Mouse (Mus musculus) MEL (cell line): ENCODE results near the gene Nmb. TPM values are rescaled to one million over a fixed set of nuclear protein-coding genes. Genes with fewer than 3 reads are reported as not detected.
A peak's percentile ranks its signal among the peaks of the same experiment; 100 is the strongest.

ENCODE experiments used
- DNase-seq: peaks from one replicate; pipeline ENCODE4 v3.0.0; 2011; ENCODE audit warnings: low read depth, low spot score
- H3K27ac ChIP-seq: 2 replicates; pipeline ENCODE4 v1.5.1; 2012; ENCODE audit warnings: low read depth, mild to moderate bottlenecking, control low read depth, low read length, moderate library complexity; ENCODE audit not compliant: control insufficient read depth
- H3K27me3 ChIP-seq, 2 experiments: fragments of 150-350 bp in 1 of 2; sonication (generic) in 1 of 2; 2 replicates each; pipeline ENCODE4 v1.6.1; 2012; ENCODE audit warnings: low read length in 2 of 2, mild to moderate bottlenecking in 2 of 2, improper control_type of control experiment in 1 of 2, moderate library complexity in 1 of 2; ENCODE audit not compliant: insufficient read depth in 2 of 2, control insufficient read depth in 1 of 2
- H3K36me3 ChIP-seq, 2 experiments: 2 replicates each; pipeline ENCODE4 v1.6.1; 2012 to 2014; ENCODE audit warnings: low read length in 2 of 2, improper control_type of control experiment in 1 of 2, inconsistent platforms in 1 of 2, mild to moderate bottlenecking in 1 of 2; ENCODE audit not compliant: insufficient read depth in 2 of 2, control insufficient read depth in 1 of 2
- H3K4me1 ChIP-seq, 2 experiments: fragments of 150-350 bp in 1 of 2; sonication (generic) in 1 of 2; 2 replicates each; pipeline ENCODE4 v1.6.1; 2012; ENCODE audit warnings: low read length in 2 of 2, improper control_type of control experiment in 1 of 2, mild to moderate bottlenecking in 1 of 2; ENCODE audit not compliant: insufficient read depth in 2 of 2, control insufficient read depth in 1 of 2
- H3K4me3 ChIP-seq, 2 experiments: fragments of 150-350 bp in 1 of 2; sonication (generic) in 1 of 2; 2 replicates each; pipeline ENCODE4 v1.5.1; 2012; ENCODE audit warnings: low read depth in 2 of 2, low read length in 2 of 2, mild to moderate bottlenecking in 2 of 2, moderate library complexity in 2 of 2, control low read depth in 1 of 2, improper control_type of control experiment in 1 of 2; ENCODE audit not compliant: control insufficient read depth in 1 of 2, insufficient read depth in 1 of 2
- H3K79me2 ChIP-seq: 2 replicates; pipeline ENCODE4 v1.6.1; 2012; ENCODE audit warnings: mild to moderate bottlenecking, low read length, moderate library complexity; ENCODE audit not compliant: control insufficient read depth, poor library complexity, insufficient read depth
- H3K9ac ChIP-seq: 2 replicates; pipeline ENCODE4 v1.6.1; 2012; ENCODE audit warnings: low read depth, mild to moderate bottlenecking, control low read depth, low read length, moderate library complexity; ENCODE audit not compliant: control insufficient read depth, poor library complexity, severe bottlenecking
- H3K9me3 ChIP-seq: fragments of 150-350 bp; sonication (generic); replicated peaks from 2 replicates; pipeline ENCODE4 v1.6.1; 2012; ENCODE audit warnings: mild to moderate bottlenecking, low read length, improper control_type of control experiment, moderate library complexity; ENCODE audit not compliant: insufficient read depth
- BHLHE40 ChIP-seq: IDR thresholded peaks from 2 replicates; pipeline ENCODE4 v1.6.1; 2012; ENCODE audit warnings: low read depth, mild to moderate bottlenecking, inconsistent platforms, low read length, improper control_type of control experiment, borderline replicate concordance
- CHD2 ChIP-seq: IDR thresholded peaks from 2 replicates; pipeline ENCODE4 v1.6.1; 2011; ENCODE audit warnings: low read length, improper control_type of control experiment
- E2F4 ChIP-seq: IDR thresholded peaks from 2 replicates; pipeline ENCODE4 v1.6.1; 2011; ENCODE audit warnings: low read depth, low read length, improper control_type of control experiment, borderline replicate concordance
- ELF1 ChIP-seq: IDR thresholded peaks from 2 replicates; pipeline ENCODE4 v1.6.1; 2014; ENCODE audit warnings: low read depth, mild to moderate bottlenecking, inconsistent platforms, low read length, improper control_type of control experiment, moderate library complexity
- GATA1 ChIP-seq: IDR thresholded peaks from 2 replicates; pipeline ENCODE4 v1.6.1; 2011; ENCODE audit warnings: low read depth, low read length, improper control_type of control experiment
- HCFC1 ChIP-seq: IDR thresholded peaks from 2 replicates; pipeline ENCODE4 v1.6.1; 2012; ENCODE audit warnings: low read depth, mild to moderate bottlenecking, inconsistent platforms, low read length, improper control_type of control experiment, moderate library complexity
- JUND ChIP-seq: IDR thresholded peaks from 2 replicates; pipeline ENCODE4 v1.6.1; 2011; ENCODE audit warnings: low read depth, mild to moderate bottlenecking, improper control_type of control experiment, low read length
- KAT2A ChIP-seq: conservative IDR thresholded peaks from 2 replicates; pipeline ENCODE4 v1.6.1; 2012; ENCODE audit warnings: low read depth, low read length, improper control_type of control experiment, inconsistent platforms
- MEF2A ChIP-seq: IDR thresholded peaks from 2 replicates; pipeline ENCODE4 v1.6.1; 2014; ENCODE audit warnings: low read depth, mild to moderate bottlenecking, inconsistent platforms, low read length, improper control_type of control experiment; ENCODE audit not compliant: poor library complexity, insufficient replicate concordance, severe bottlenecking; ENCODE audit errors: extremely low read depth
- MXI1 ChIP-seq: IDR thresholded peaks from 2 replicates; pipeline ENCODE4 v1.6.1; 2011; ENCODE audit warnings: mild to moderate bottlenecking, low read depth, low read length, improper control_type of control experiment
- NRF1 ChIP-seq: IDR thresholded peaks from 2 replicates; pipeline ENCODE4 v1.6.1; 2014; ENCODE audit warnings: low read depth, mild to moderate bottlenecking, inconsistent platforms, low read length, improper control_type of control experiment, moderate library complexity; ENCODE audit not compliant: poor library complexity, insufficient read depth, severe bottlenecking
- POLR2A ChIP-seq, 2 experiments: IDR thresholded peaks; 2 replicates each; pipeline ENCODE4 v1.6.1; 2011 to 2012; ENCODE audit warnings: low read length in 2 of 2, mild to moderate bottlenecking in 2 of 2, control low read depth in 1 of 2, improper control_type of control experiment in 1 of 2, low read depth in 1 of 2, moderate library complexity in 1 of 2; ENCODE audit not compliant: control insufficient read depth in 1 of 2, insufficient read depth in 1 of 2, poor library complexity in 1 of 2
- POLR2AphosphoS2 ChIP-seq: IDR thresholded peaks from 2 replicates; pipeline ENCODE4 v1.6.1; 2011; ENCODE audit warnings: low read length, improper control_type of control experiment
- POLR2AphosphoS5 ChIP-seq: IDR thresholded peaks from 2 replicates; pipeline ENCODE4 v1.6.1; 2012; ENCODE audit warnings: low read depth, borderline replicate concordance, mild to moderate bottlenecking, inconsistent platforms, low read length, moderate library complexity, mixed read lengths
- RCOR1 ChIP-seq: IDR thresholded peaks from 2 replicates; pipeline ENCODE4 v1.6.1; 2012; ENCODE audit warnings: low read depth, mild to moderate bottlenecking, inconsistent platforms, low read length, improper control_type of control experiment
- SIN3A ChIP-seq: IDR thresholded peaks from 2 replicates; pipeline ENCODE4 v1.6.1; 2012; ENCODE audit warnings: low read length, improper control_type of control experiment, inconsistent platforms
- TCF12 ChIP-seq: IDR thresholded peaks from 2 replicates; pipeline ENCODE4 v1.6.1; 2014; ENCODE audit warnings: low read depth, mild to moderate bottlenecking, inconsistent platforms, low read length, improper control_type of control experiment, moderate library complexity
- USF1 ChIP-seq: IDR thresholded peaks from 2 replicates; pipeline ENCODE4 v1.6.1; 2014; ENCODE audit warnings: low read depth, mild to moderate bottlenecking, inconsistent platforms, low read length, improper control_type of control experiment, moderate library complexity
- ZNF384 ChIP-seq: IDR thresholded peaks from 2 replicates; pipeline ENCODE4 v1.6.1; 2012; ENCODE audit warnings: low read depth, mild to moderate bottlenecking, inconsistent platforms, low read length, improper control_type of control experiment
- polyA plus RNA-seq, 2 experiments: library from polyadenylated mRNA; stranded (reverse) in 1 of 2; unstranded in 1 of 2; fragments of >175 nt in 1 of 2; fragments of >200 nt in 1 of 2; gene quantifications; 2 replicates each; pipeline versions ENCODE4 v1.2.1 to v1.2.4; 2012; ENCODE audit warnings: low replicate concordance in 2 of 2, low read depth in 1 of 2; ENCODE audit not compliant: insufficient read length in 2 of 2, insufficient read depth in 1 of 2, missing spikeins in 1 of 2
- total RNA-seq: library from RNA; depleted of rRNA; stranded (reverse); fragments of 300-350 nt; gene quantifications from 2 replicates; pipeline ENCODE4 v1.2.3, GENCODE M21; 2012

The Nmb gene
- total and polyA plus RNA-seq, 3 experiments = 4.4 to 4.6 TPM; not detected in 1

DNA sequence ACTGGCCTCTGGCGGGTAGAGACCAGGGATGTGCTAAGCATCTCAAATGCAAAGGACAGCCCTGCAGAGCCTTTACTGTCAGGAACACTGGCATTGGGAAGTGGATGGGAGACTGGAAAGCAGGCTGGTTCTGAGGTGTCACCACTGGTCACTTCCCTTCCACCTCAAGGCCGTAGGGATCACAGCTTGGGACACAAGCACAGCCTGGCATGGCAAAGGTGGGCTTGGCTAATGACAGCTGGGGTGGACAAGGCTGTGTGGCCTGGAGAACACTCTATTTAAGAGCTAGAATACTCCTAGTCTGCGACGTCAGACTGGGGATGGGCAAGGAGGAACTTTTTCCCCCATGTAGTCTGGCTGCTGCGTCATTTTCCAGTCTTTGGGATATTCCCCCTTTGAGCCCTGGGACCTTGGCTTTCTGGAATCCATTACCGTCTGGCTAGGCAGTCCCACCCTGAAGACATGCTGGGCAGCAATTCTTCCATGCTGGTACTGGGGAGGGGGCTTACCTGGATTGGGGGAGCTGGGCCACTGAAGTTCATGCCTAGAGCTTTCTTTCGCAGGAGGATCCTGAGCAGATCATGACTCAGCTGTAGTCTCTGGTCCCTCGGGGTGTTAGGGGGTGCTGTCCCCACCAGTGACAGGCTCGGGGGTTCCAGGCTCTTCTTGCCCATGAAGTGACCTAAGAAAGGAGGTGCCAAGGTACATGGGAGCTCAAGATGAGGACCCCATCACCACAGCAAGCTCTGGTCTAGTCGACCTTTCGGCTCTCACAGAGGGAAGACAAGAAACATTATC lies 1.1 kb downstream of the Nmb start:
- DNase-seq = no peak
- Histone ChIP-seq H3K27ac (no peak overlapping the region), H3K9me3 (no peaks in the 10 kb centered on the region), H3K36me3 (peaks cover 0 to 15% of the 10 kb centered on the region in 2 experiments; a peak in 3 of 4 replicates), H3K9ac (peak overlapping the region; percentile 69), H3K27me3 (no peaks in the 10 kb centered on the region), H3K4me3 (peak overlapping the region in 1 of 2 experiments; percentile 55; a peak in 2 of 4 replicates), H3K4me1 (peaks cover 0 to 19% of the 10 kb centered on the region in 2 experiments; a peak in 3 of 4 replicates), H3K79me2 (peaks cover 14% of the 10 kb centered on the region)
- TF ChIP-seq NRF1 (no peak), MEF2A (no peak), CHD2 (no peak), USF1 (no peak), POLR2AphosphoS5 (no peak), MXI1 (no peak), JUND (no peak), ZNF384 (no peak), TCF12 (no peak), BHLHE40 (no peak), POLR2A (IDR thresholded peaks at IDR 0.05; ENCODE audit: control insufficient read depth in 1 of 2, insufficient read depth in 1 of 2, low read depth in 1 of 2, low read length in 2 of 2, poor library complexity in 1 of 2) (no peak), HCFC1 (no peak), KAT2A (no peak), SIN3A (no peak)

DNA sequence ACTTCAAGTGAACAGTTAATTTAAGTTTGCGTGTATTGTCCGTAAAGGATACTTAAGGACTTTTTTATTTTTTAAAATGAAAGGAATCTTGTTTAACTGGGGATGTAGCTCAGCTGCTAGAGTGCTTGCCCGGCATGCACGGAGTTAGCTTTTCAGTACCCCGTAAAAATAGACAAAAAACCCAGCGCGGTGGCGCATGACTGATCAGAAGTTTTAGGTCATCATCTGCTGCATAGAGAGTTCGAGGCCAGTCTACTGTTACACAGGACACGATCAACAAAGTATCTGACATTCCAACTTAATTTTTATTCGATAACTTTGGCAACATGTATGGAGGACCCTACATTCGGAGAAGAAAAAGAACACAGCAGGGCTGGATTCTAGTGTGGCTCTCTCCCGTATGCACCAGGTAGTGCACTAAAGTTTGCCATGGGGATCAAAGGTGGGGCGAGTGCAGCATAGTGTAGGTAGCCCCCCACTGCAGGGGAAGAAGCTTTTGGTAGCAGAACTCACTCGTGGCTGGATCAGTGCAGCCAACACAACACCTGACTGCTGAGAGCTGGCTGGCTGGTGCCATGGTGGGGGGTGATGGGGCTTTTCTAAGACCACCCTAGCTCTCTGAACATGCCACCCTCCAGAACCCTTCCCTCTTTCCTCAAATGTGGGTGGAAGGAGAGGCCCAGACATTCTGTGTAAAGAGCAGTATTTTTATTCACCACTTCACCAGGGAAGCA lies 3.2 kb downstream of the Nmb start:
- peaks cover 4 to 16% of the 10 kb centered on the region in 2 experiments for H3K36me3 ChIP-seq
- no peak for TF ChIP-seq ELF1
- TF ChIP-seq CHD2 = no peak
- TF ChIP-seq GATA1 = no peak
- no peak for TF ChIP-seq POLR2AphosphoS2
- TF ChIP-seq E2F4 = no peak
- no peak for TF ChIP-seq RCOR1
- no peak for TF ChIP-seq KAT2A
- no peaks in the 10 kb centered on the region for H3K9me3 ChIP-seq
- H3K9ac ChIP-seq = peak overlapping the region; percentile 72
- H3K27ac ChIP-seq = peak overlapping the region; percentile 81
- H3K4me3 ChIP-seq = peak overlapping the region; percentile 70 to 88
- H3K79me2 ChIP-seq = peaks cover 16% of the 10 kb centered on the region
- no peaks in the 10 kb centered on the region for H3K27me3 ChIP-seq
- no peak for DNase-seq
- H3K4me1 ChIP-seq = peaks cover 0 to 19% of the 10 kb centered on the region in 2 experiments; a peak in 3 of 4 replicates
